Mouse (Mus musculus): ENCODE results near the gene Mogat1.
"Not testable (repeated sequence)": the region's sequence is repeated elsewhere in the genome, so short reads cannot be mapped to it uniquely, and the experiment has no call there.

The Mogat1 gene

GRCm38 (mm10) chr1:78536310-78537164 is 25.7 kb downstream of the Mogat1 start:
- peak; percentile 76 to 86 for DNase-seq (ENCODE audit: low spot score in 2 of 2)

DNA sequence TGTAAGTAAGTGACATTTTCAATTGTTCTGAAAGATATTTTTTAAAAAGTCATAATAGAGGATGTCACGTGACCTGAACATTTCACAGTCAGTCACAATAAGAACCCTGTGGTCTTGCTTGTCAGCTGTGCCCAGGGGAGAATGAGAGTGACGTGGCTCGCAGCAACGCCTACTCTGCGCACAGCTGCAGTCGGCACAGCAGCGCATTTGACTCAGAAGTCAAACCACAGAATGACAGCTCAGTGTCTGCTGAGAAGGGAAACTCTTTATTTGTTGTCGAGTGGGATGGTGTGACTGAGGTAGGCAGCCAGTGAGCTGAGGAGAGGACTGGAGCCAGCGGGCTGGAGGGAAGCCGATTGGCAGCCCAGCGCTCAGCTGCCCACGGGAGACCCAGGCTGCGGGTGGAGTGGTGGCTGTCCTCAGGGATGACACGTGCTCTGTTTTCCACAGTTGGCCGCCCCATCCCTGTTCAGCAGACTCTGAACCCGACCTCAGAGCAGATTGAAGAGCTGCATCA is 26.8 kb downstream of the Mogat1 start:
- DNase-seq (ENCODE audit: low spot score in 2 of 2) = peak; percentile 81

DNA sequence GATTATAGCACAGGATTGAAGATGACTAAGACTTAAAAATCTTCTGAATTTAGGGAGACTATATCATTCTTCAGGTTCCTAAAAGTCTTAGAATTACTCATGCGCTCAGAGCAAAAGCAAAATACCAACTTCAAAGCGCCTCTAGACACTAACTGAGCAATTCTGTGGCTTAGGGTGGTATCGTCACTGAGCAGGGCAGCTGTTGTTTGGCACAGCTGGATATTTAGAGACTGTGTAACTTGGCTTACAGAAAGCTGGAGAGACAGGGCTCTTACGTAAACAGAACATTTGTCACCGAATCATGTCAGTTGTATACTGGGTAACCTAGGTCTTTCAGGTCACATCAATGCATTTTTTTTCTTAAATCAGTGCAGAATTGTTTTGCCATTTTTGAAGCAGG is 27.6 kb downstream of the Mogat1 start:
- peak; percentile 11 to 17 for DNase-seq (ENCODE audit: low spot score in 2 of 2)

DNA sequence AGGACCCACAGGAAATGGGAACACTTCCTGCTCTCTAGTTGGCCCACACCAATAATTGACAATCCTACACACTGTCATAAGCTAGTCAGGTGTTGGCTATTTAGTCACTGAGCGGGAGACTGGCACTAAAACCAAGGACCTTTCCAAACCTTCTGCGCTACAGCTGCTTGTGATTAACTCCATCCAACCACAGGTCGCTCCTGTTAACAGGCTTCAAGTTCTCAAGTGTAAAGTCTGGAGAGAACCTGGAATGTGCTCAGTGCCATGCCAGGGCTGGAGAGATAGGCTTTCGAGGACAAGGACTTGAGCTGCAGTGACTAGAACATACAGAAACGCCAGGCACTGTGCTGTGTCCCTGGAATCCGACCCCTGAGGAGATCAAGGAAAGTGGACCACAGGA is 28.4 kb downstream of the Mogat1 start:
- DNase-seq (ENCODE audit: low spot score in 2 of 2) = no peak

DNA sequence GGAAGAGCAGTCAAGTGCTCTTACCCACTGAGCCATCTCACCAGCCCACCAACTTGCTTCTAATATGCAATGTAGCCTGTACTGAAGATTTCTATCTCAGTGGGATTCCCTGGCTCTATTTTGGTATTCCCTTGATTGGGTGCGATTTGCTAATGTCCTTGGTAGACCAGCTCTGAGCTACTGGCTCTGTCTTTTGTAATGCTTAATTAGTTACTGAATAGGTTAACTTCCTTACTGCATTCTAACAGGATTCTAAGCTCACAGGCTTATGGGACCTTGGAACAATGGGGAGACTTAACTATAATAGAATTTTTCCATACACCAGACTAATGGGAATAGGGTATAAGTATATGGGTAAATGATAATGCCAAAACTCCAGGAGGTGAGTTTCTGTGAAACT is 32.8 kb downstream of the Mogat1 start:
- not testable (repeated sequence) for DNase-seq (ENCODE audit: low spot score in 2 of 2)

GRCm38 (mm10) chr1:78546258-78546657 is 35.5 kb downstream of the Mogat1 start:
- no peak for DNase-seq (ENCODE audit: low spot score in 2 of 2)

GRCm38 (mm10) chr1:78548961-78549360 is 38.2 kb downstream of the Mogat1 start:
- DNase-seq (ENCODE audit: low spot score in 2 of 2) = no peak

- no peak for DNase-seq (ENCODE audit: low spot score in 2 of 2)
Observed at GRCm38 (mm10) chr1:78554012-78554666, 43.3 kb downstream of the Mogat1 start.

GRCm38 (mm10) chr1:78566963-78567362 is 56.2 kb downstream of the Mogat1 start:
- no peak for DNase-seq (ENCODE audit: low spot score in 2 of 2)

DNA sequence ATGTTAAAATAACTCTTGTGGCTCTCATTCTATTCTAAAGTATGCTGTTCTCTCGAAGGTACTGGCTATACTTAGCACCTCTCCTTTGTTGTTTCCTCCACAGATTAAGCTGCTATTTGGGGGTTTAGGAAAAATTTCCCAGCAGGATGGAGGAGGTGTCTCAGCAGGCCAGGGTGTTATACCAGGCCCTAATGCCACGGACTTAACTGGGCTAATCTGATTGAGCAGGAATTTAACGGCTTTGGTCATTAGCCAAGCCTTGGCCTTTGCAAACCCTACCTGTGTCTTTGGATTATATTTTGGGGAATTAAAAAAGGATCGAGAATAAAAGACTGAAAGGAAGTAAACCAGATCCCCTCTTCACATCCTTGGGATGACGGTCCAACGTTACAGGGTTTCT is 56.6 kb downstream of the Mogat1 start:
- DNase-seq (ENCODE audit: low spot score in 2 of 2) = no peak

DNA sequence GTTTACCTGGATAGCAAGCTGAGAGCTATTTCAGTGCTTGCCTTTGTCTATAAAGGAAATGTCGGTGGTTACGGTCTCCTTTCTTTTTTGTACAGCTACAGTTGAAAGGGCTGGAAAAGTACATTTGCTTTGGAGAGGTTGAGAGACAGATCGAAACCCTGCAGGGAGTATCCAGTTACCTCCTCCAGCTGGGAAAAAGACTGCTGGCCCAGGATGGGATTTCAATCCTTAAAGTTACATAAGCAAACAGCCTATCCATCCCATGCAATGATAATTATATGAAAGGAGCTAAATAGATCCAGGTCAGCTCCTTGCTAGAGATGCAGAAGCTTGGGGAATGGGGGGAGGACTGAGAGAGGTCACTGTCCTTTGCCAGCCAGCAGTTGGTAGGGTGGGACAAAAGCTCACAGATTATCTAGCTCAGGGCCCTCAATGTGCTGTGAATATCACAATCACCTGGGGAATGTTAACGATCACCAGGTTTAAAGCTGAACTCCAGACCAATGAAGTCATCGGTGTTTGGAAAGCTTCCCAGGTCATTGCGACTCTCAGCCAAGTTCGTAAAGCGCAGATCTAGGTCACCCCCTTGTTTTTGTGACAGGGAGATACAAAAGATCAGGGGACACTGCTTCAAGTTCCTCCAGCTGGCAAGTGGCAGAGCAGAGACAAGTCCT is 57.2 kb downstream of the Mogat1 start:
- no peak for DNase-seq (ENCODE audit: low spot score in 2 of 2)

DNA sequence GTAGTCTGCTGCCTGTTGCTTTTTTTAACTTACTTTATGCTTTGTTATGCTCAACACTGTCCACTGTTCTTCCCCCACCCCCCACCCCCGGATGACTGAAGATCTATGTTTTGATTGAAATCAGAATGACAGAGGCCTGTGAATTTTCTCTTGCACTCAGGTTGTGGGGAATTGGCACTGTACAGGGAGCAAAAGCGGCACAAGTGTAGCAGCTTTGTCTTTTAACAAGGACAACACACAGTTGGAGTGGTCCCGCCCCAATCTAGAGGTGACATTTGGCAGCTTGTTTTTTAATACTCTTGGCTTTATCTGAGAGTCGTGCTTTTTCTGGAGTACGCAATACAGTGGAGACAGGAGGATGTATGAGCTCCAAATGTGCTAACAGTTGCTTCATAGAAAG is 58.8 kb downstream of the Mogat1 start:
- DNase-seq (ENCODE audit: low spot score in 2 of 2) = no peak

DNA sequence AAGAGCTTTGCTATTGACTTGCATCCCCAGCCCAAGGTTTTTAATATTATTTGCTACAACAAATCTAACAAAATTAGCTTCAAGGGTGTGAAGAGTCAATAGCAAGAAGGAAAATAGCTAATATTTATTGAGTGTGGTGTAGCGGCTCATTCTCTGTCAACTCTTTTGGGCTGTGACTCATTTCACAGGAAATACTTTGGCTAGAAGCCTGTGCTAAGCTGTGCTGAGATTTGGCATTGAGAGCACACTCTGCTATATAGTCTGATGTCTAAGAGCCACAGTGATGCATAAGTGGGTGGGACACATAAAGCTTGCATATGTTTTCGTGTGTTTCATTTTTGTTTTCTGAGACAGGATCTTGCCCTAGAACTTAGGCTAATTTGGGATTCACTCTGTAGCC is 74.3 kb downstream of the Mogat1 start:
- no peak for DNase-seq (ENCODE audit: low spot score in 2 of 2)

GRCm38 (mm10) chr1:78586986-78587385 is 76.2 kb downstream of the Mogat1 start:
- no peak for DNase-seq (ENCODE audit: low spot score in 2 of 2)
